Mouse (Mus musculus) left cerebral cortex, postnatal 25 days (tissue): ENCODE data around the gene Gpbp1. TPM values are rescaled to one million over a fixed set of nuclear protein-coding genes. Genes with fewer than 3 reads are reported as not detected.

Experiments
- DNase-seq, 2 experiments: peaks; one replicate each; pipeline ENCODE4 v3.0.0; 2022; ENCODE audit warnings: low spot score in 2 of 2, mixed read lengths in 1 of 2
- intact Hi-C: fragments of 180-260 bp; cut with DNase I; formaldehyde crosslinking; loops from one replicate; pipeline ENCODE4 v1.15.1; 2025
- total RNA-seq, 2 experiments: library from RNA; stranded (reverse); gene quantifications; 2 replicates each; pipeline ENCODE4 v1.2.3; 2021

Gene Gpbp1
- total RNA-seq, 2 experiments from 2014 or later: 83.0 to 88.1 TPM

GRCm38 (mm10) chr13:111477695-111478094 lies 12.2 kb downstream of the Gpbp1 start:
- DNase-seq: no peak
- intact Hi-C loops: no loop called here

- DNase-seq: no peak
These were observed 19.2 kb downstream of the Gpbp1 start for GRCm38 (mm10) chr13:111470562-111471237.

GRCm38 (mm10) chr13:111467350-111467749 lies 22.6 kb downstream of the Gpbp1 start:
- intact Hi-C loops: loop anchor here (2.0 to 10.0 kb wide), 2 partner anchors 21 to 797 kb away; no protein-coding TSS in a partner anchor
- DNase-seq: no peak

More at GRCm38 (mm10) chr13:111470562-111471237, 19.2 kb downstream of the Gpbp1 start:
- intact Hi-C loops: no loop called here

- peak in 1 of 2 experiments; percentile 59 for DNase-seq
- intact Hi-C loops: loop anchor here (5.0 to 10.0 kb wide), 2 partner anchors 226 to 803 kb away; no protein-coding TSS in a partner anchor
These were observed 28.5 kb downstream of the Gpbp1 start for GRCm38 (mm10) chr13:111461424-111461823.

- DNase-seq: no peak
- intact Hi-C loops: no loop called here
These were observed 33.1 kb downstream of the Gpbp1 start for GRCm38 (mm10) chr13:111456790-111457189.

GRCm38 (mm10) chr13:111444325-111444724 lies 45.6 kb downstream of the Gpbp1 start:
- intact Hi-C loops: no loop called here

GRCm38 (mm10) chr13:111431174-111431573 lies 58.7 kb downstream of the Gpbp1 start:
- no peak for DNase-seq
- intact Hi-C loops: no loop called here

More at GRCm38 (mm10) chr13:111444325-111444724, 45.6 kb downstream of the Gpbp1 start:
- DNase-seq: no peak

GRCm38 (mm10) chr13:111421330-111421729 lies 68.6 kb downstream of the Gpbp1 start:
- intact Hi-C loops: no loop called here
- no peak for DNase-seq

- no peak for DNase-seq
- intact Hi-C loops: loop anchor here (10.0 kb wide), 1 partner anchor 1363 kb away; no protein-coding TSS in a partner anchor
These were observed 71.8 kb downstream of the Gpbp1 start for GRCm38 (mm10) chr13:111418087-111418486.

- DNase-seq: peak; percentile 76 to 79
- intact Hi-C loops: loop anchor here (2.0 to 10.0 kb wide), 4 partner anchors 176 to 1358 kb away; no protein-coding TSS in a partner anchor
These were observed 76.8 kb downstream of the Gpbp1 start for GRCm38 (mm10) chr13:111413156-111413555.

- intact Hi-C loops: loop anchor here (5.0 to 10.0 kb wide), 2 partner anchors 174 to 1356 kb away; no protein-coding TSS in a partner anchor
- peak; percentile 44 to 64 for DNase-seq
These were observed 79.1 kb downstream of the Gpbp1 start for GRCm38 (mm10) chr13:111410831-111411230.

GRCm38 (mm10) chr13:111406859-111407389 lies 83.0 kb downstream of the Gpbp1 start:
- DNase-seq: peak in 1 of 2 experiments; percentile 40
- intact Hi-C loops: loop anchor here (5.0 kb wide), 1 partner anchor 155 kb away; no protein-coding TSS in a partner anchor

GRCm38 (mm10) chr13:111405956-111406355 lies 84.0 kb downstream of the Gpbp1 start:
- intact Hi-C loops: loop anchor here (5.0 kb wide), 1 partner anchor 154 kb away; no protein-coding TSS in a partner anchor
- peak in 1 of 2 experiments; percentile 47 for DNase-seq

GRCm38 (mm10) chr13:111397600-111398151 lies 92.2 kb downstream of the Gpbp1 start:
- intact Hi-C loops: loop anchor here (5.0 to 10.0 kb wide), 4 partner anchors 130 to 773 kb away; no protein-coding TSS in a partner anchor
- no peak for DNase-seq

- DNase-seq: peak in 1 of 2 experiments; percentile 28
- intact Hi-C loops: loop anchor here (5.0 to 10.0 kb wide), 4 partner anchors 130 to 772 kb away; no protein-coding TSS in a partner anchor
These were observed 92.8 kb downstream of the Gpbp1 start for GRCm38 (mm10) chr13:111397061-111397460.

GRCm38 (mm10) chr13:111395528-111395927 lies 94.4 kb downstream of the Gpbp1 start:
- no peak for DNase-seq
- intact Hi-C loops: loop anchor here (2.0 to 10.0 kb wide), 6 partner anchors 27 to 771 kb away; no protein-coding TSS in a partner anchor

GRCm38 (mm10) chr13:111394904-111395303 lies 95.0 kb downstream of the Gpbp1 start:
- DNase-seq: peak; percentile 36 to 91
- intact Hi-C loops: loop anchor here (2.0 to 10.0 kb wide), 6 partner anchors 26 to 770 kb away; no protein-coding TSS in a partner anchor

GRCm38 (mm10) chr13:111394341-111394740 lies 95.6 kb downstream of the Gpbp1 start:
- intact Hi-C loops: loop anchor here (2.0 to 10.0 kb wide), 4 partner anchors 26 to 770 kb away; no protein-coding TSS in a partner anchor
- DNase-seq: peak; percentile 47 to 90

- DNase-seq: no peak
- intact Hi-C loops: loop anchor here (10.0 kb wide), 2 partner anchors 299 to 769 kb away; no protein-coding TSS in a partner anchor
These were observed 96.5 kb downstream of the Gpbp1 start for GRCm38 (mm10) chr13:111393426-111393825.

GRCm38 (mm10) chr13:111391426-111391825 lies 98.5 kb downstream of the Gpbp1 start:
- DNase-seq: no peak
- intact Hi-C loops: loop anchor here (10.0 kb wide), 2 partner anchors 297 to 767 kb away; no protein-coding TSS in a partner anchor
